Mouse (Mus musculus) kidney, adult 18-20 months (tissue): ENCODE results near the gene Soat2.
"Not testable (repeated sequence)": the region's sequence is repeated elsewhere in the genome, so short reads cannot be mapped to it uniquely, and the experiment has no call there.

Source experiments
- DNase-seq: peaks from one replicate; pipeline ENCODE4 v3.0.0; 2021

Soat2 gene

DNA sequence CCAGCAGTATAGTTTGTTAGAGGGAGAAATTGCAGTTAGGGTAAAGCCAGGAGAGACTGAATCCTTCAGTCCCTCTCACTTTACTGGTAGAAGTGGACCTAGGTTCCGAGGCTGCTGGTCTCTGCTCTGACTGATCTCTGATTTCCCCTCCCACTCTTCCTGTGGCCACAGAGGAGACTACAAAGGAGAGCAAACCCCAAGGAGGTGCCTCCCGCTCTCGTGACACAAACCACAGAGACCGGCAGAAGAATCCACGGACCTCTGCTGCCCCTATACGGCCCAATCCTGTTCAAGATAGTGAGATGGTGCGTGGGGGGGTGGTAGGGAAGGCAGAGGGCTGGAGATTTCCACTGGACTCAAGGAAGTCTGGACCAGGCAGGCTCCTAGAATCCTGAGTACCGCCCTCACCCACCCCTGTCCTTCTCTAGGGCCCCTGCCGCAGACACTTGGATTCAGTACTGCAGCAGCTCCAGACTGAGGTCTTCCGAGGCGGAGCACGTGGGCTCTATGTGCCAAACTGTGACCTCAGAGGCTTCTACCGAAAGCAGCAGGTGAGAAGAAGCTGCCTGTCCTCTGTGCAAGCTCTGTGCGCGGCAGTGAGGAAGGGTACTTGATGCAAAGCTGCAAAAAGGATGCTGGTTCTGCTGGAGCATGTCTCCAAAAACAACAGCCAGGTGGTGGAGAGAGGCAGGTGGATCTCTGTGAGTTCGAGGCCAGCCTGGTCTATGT lies 2.5 kb upstream of the Soat2 start:
- no peak for DNase-seq

DNA sequence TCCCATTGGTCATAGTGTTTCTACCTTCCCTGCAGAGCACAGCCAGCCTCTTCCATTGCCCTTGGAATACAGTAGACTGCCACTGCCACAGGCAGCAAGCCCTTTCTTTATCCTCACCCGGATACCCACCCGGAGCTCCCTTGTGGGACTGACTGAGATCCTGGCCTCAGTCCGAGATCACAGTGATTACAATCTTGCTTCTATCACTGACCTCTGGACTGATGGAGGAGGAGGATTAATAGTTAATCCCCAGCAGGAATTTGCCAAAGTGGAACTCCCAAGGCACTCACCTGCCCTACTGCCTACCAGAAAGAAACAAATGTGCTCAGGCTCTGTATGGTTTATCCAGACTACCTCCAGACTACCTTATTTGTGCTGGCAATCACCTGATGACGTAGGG lies 765 bp upstream of the Soat2 start:
- peak; percentile 45 for DNase-seq

DNA sequence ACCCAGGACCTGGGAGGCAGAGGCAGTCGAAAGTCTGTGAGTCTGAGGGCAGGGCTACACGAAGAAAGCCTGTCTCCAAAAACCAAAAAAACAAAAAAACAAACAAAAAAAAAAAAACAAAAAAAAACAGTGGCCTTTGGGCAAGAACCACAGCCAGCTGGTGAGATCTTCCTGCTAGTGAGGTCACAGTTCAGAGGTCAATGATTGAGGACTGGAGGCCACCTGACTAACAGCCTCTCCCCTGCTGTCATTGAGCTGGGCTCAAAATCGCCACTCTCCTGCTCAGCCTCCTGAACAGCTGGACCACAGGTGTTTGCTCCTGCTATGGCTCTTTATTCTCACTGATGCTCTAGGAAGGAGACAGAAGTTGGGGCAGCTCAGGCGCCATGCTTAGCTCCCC lies 2.3 kb downstream of the Soat2 start:
- no peak for DNase-seq

DNA sequence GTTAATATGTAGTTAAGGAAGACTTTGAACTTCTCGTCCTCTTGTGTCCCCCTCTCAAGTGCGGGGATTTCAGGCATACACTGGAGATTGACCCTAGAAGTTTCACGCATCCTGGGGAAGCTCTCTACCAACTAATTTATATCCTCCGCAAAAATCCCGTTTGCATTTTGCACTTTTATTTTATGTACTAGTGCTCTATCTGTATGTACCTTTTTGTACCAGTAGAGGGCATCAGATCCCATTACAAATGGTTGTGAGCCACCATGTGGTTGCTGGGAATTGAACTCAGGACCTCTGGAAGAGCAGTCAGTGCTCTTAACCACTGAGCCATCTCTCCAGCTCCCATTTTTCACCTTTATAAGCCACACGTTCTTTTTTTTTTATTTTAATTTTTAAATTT lies 4.7 kb downstream of the Soat2 start:
- DNase-seq, result not testable (repeated sequence)

GRCm38 (mm10) chr15:102156836-102157235 lies 6.5 kb downstream of the Soat2 start:
- DNase-seq, result no peak

GRCm38 (mm10) chr15:102160415-102161060 lies 10.2 kb downstream of the Soat2 start:
- DNase-seq, result no peak

DNA sequence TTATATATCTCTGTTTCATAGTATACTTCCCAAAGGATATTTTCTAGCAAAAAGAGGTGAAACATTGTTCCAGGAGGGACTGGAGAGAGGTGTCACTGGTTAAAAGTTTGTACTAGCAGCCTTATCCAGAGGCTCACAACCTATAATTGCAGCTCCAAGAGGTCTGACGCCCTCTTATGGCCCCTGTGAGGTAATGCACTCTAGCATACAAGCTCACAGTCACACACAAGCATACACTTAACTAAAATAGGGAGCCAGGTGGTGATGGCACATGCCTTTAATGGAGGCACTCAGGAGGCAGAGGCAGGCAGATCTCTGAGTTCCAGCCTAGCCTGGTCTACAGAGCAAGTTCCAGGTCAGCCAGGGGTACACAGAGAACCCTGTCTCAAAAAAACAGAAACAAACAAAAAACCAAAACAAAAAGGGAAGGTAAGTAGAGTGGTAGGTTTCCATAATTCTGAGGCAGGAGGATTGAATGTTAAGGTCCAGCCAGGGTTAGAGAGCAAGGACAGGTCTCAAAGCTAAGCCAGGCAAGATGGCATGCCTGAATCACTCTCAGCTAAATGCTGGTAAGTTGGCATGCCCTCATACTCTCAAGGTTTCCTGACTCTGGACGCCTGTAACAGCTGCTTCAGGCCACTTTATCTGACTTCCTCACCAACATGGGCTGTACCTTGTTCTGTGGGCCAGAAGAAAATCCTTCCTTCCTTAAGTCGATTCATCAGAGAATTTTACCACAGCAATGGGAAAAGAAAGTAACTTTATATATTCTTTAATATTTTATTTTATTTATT lies 13.8 kb downstream of the Soat2 start:
- no peak for DNase-seq

DNA sequence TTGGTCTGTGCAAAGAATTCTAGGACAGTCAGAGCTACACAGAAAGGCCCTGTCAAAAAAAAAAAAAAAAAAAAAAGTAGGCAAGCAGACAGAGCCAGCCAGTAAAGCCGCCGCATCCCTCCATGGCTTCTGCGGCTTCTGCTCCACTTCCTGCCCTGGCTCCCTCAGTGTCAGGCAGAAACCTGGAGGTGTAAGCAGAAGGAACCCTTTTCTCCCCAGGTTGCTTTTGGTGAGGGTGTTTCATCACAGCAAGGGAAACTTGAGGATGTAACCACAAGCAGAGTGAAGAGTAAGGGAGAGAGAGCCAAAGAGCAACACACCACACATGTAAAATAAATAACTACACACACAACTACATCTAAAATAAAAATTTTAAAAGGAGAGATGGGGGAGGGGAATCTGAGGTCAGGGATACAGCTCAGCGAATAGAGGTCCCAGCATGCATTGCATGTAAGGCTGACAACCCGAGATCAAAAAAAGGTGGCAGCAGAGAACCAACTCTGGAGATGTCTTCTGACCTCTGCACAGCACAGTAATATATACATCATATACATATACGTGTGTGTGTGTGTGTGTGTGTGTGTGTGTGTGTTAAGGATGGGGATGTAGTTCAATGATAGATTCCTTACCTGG lies 15.3 kb downstream of the Soat2 start:
- DNase-seq, result no peak

DNA sequence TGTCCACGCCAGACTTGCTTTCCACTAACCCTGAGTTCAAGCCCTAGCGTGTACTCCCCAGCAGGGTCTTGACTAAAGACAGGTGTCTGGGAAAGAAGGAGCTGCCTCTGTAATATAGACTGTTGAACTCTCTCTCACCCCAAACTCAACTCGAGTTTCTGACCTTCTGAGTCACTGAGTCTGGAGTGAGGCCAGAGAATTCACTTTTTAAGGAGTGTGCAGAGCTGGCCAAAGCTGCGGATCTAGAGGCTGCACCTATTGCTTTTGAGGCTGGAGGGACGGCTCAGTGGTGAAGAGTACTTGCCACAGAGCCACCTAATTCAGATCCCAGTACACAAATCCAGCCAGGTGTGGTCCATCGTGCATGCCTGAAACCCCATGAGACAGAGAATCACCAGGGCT lies 17.3 kb downstream of the Soat2 start:
- no peak for DNase-seq

GRCm38 (mm10) chr15:102169064-102169463 lies 18.7 kb downstream of the Soat2 start:
- no peak for DNase-seq

DNA sequence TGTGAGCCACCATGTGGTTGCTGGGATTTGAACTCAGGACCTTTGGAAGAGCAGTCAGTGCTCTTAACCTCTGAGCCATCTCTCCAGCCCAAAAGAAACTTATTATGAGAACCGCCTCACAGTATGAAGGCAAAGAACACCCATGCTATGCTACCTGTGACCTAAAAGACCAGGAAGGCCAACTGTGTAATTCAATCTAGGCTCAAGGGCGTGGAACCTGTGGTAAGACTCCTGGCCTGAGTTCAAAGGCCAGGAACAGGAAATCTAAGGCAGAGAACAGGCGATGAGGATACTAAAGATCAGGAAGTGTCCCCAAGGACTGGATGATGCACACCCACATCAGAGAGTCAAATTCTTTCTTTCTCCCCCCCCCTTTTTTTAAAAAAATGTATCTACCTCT lies 23.3 kb downstream of the Soat2 start:
- no peak for DNase-seq

DNA sequence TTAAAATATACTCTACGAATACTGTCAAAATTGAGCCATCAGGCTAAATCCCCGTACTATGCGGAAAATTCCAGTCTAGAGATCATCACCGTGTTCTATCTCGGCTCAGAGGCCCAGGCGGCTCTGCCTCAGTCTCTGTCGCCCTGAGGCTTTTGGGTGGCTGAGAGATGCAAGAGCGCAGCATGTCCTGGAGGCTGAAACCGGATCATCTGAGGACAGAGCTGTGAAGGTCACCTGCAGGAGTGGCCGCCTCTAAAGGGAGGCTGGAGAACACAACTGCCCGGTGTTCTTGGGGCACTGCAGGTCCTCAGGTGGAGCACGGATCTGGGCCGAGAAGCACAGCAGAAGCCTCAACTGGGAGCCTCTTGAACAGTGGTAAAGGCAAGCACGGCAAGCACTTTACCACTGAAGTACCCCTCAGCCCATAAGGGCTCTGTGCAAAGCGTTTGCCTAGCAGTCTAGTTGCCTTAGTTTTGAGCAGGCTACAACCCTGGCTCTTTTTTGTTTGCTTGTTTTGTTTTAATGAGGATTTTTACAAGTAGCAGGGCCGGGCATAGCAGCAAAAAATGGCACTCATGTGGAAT lies 25.5 kb downstream of the Soat2 start:
- DNase-seq, result no peak

GRCm38 (mm10) chr15:102176571-102177316 lies 26.4 kb downstream of the Soat2 start:
- no peak for DNase-seq

DNA sequence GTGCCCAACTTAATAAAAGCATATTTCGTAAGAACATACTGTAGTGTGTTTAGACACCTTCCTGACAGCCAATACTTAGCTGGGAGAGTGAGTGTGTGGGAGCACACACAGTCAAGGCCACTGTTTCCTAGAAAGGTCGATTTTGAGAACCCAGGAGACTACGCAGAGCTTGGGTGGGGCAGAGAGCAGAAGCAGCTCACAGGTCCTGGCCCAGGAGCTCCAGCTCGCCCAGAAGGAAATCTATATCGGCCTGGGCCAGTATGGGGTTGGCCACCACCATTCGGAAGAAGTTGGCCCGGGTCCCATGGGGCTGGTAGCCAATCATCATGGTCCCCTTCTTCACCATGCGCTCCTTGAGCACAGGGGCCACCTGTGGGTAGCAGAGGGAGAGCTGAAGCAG lies 27.1 kb downstream of the Soat2 start:
- DNase-seq, result no peak

DNA sequence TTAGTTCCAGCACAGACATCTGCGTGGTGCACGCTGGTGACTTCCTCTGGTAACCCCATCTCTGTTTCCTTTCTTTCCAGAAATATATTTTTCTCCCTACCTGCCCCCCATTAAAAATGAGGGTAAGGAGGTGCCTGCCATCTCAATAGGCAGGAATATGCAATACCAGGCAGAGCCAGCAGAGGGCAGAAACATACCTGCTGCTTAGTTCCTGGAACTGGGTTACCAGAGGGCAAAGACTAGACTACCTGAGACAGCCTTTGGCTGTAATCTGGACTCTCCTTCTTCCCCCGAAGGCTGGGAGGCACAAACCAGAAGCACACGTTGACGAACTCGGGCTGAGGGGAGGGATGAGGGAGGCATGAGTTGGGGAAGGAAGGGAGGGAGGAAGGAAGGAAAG lies 28.0 kb downstream of the Soat2 start:
- DNase-seq, result peak; percentile 90

- no peak for DNase-seq
Measured at GRCm38 (mm10) chr15:102179106-102179505, 28.8 kb downstream of the Soat2 start.

DNA sequence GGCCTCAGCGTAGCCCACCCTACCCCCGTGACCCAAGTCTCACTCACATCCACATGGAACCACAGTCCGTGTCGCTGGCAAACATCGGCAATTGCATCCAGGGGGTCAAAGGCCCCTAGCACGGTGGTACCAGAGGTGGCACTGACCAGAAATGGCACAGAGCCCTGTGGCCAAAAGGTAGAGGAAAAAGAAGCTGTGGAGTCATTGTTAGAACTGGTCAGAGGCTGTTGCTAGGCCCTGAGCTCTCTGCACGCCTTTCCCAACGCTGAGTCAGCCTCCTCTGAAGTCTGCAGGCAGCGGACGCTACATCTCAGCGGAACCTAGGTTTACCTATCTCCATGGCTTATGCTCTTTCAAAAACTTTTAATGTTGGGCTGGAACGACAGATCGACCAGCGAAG lies 29.6 kb downstream of the Soat2 start:
- no peak for DNase-seq

DNA sequence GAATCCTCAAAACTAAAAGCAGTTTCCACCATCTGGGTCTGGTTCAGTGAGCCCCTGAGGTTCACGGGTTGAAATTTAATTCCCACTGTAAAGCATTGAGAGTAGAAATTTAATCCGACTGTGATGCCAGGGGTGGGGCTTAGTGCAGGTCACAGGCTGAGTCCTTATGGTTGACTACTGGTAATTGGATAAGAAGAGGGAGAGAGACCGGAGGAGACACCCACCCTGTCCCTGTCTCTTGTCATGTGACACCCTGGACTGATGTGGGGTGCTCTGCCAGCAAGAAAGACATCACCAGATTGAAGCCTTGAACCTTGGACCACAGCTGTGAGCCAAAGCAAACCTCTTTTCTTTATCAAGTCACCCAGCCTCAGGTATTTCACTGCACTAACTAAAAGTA lies 32.8 kb downstream of the Soat2 start:
- DNase-seq, result peak; percentile 71

DNA sequence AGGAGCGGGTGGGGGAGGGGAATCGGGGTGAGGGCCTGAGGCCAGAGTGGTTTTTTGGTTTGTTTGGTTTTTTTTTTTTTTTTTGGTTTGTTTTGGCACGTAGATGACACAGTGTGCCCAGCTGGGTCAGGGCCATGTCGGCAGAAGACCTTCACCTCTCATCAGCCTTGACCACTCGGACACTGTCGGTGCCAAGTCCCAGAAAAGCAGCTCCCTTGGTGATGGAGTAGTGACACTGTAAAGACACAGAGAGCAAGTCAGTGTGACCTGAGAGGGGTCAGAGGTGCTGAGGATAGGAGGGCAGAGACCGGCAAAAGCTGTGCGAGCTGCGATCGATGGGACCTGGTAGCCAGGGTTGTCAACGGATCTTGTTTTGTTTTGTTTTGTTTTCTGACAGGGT lies 35.9 kb downstream of the Soat2 start:
- no peak for DNase-seq

DNA sequence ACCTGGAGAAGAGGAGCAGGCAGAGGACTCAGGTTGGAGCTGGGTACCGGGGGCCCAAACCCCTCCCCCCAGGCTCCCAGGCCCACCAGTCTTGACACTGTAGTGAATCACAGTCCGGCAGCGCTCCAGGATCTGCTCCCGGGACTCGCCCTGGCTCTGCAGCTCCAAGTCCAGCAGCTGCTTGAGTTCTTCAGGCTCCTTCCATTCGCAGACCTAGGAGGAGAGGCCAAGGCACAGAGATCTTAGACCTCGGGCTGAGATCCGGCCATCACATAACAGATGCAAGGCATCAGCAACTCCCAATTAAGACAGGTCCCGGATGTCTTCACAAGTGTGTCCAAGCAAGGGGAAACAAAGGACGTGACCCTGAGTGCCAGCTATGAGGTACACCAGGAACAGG lies 37.8 kb downstream of the Soat2 start:
- DNase-seq, result no peak

- DNase-seq, result peak; percentile 61
Measured at GRCm38 (mm10) chr15:102188883-102189282, 38.6 kb downstream of the Soat2 start.

DNA sequence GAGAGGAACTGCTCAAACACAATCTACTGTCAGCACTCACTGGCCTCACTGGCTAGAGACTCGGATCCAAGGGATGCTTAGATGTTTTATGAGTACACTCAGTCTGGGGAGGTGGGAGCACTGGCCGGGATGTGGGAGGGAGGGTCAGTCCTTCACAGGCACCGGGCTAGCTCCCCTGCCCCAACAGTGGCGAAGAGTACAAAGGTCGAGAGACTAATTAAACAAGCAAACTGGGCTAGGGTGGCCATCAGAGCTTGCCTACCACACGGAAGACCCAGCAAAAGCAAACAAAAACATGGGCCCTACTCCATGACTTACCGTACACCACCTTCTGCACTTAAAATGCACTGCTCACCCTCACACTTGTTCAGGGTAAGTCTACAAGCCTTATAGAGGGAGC lies 41.4 kb downstream of the Soat2 start:
- DNase-seq, result no peak
